Mouse (Mus musculus) cortical plate, adult 2 months (tissue): ENCODE data around the gene Rfk. TPM values are rescaled to one million over a fixed set of nuclear protein-coding genes. Genes with fewer than 3 reads are reported as not detected.

Experiments
- H3K27ac ChIP-seq: fragments of 200-500 bp; 2 replicates; pipeline ENCODE4 v1.5.1; 2012; ENCODE audit warnings: low read length, control low read depth, inconsistent platforms; ENCODE audit not compliant: insufficient read depth
- H3K4me1 ChIP-seq: fragments of 200-500 bp; 2 replicates; pipeline ENCODE4 v1.6.1; 2011; ENCODE audit warnings: low read length; ENCODE audit not compliant: control insufficient read depth, insufficient read depth
- H3K4me3 ChIP-seq: fragments of 200-500 bp; 2 replicates; pipeline ENCODE4 v1.5.1; 2011; ENCODE audit warnings: mild to moderate bottlenecking, low read length, control low read depth; ENCODE audit not compliant: insufficient read depth
- CTCF ChIP-seq: fragments of 200-500 bp; IDR thresholded peaks from 2 replicates; pipeline ENCODE4 v1.5.1; 2011; ENCODE audit warnings: mild to moderate bottlenecking, control low read depth, low read length; ENCODE audit not compliant: insufficient read depth; ENCODE audit errors: extremely low read depth
- POLR2A ChIP-seq: fragments of 200-500 bp; IDR thresholded peaks from 2 replicates; pipeline ENCODE4 v1.6.1; 2011; ENCODE audit warnings: mild to moderate bottlenecking, low read length, control low read depth; ENCODE audit not compliant: insufficient read depth; ENCODE audit errors: extremely low read depth
- polyA plus RNA-seq: library from polyadenylated mRNA; depleted of rRNA; stranded (reverse); fragments of >200 nt; gene quantifications from 2 replicates; pipeline ENCODE4 v1.2.3, GENCODE M21; 2012; rRNA removed

Gene Rfk
- polyA plus RNA-seq, 1 experiment: 54.2 TPM

GRCm38 (mm10) chr19:17428561-17428914, 34.7 kb downstream of the Rfk start:
- TF ChIP-seq POLR2A: no peak
- no peak for TF ChIP-seq CTCF
- no peak overlapping the region for H3K27ac ChIP-seq

DNA sequence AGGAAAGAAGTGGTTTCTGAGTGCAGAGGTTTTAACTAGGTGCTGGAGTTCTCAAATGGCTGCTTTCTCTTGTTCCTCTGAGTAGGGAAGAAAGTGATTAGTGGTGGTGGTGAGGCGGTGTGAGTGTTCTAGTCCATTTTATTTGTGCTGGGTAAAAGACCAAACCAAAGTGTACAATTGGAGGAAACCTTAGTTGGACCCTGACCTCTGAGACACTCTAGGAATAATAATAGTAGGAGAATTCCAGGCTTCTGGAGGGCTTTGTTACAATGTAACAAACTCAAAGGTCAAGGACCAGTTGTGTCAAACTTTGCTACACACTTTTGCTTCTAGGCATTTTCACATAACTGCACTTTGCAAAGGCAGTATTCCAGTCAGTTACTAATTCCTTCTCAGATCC, 42.8 kb downstream of the Rfk start:
- TF ChIP-seq CTCF (no peak), POLR2A (no peak)
- H3K4me1 ChIP-seq: no peaks in the 10 kb centered on the region
- no peak overlapping the region for H3K4me3 ChIP-seq
- no peak overlapping the region for H3K27ac ChIP-seq

More at GRCm38 (mm10) chr19:17428561-17428914, 34.7 kb downstream of the Rfk start:
- Histone ChIP-seq H3K4me1 (no peaks in the 10 kb centered on the region), H3K4me3 (no peak overlapping the region)

- Histone ChIP-seq H3K4me1 (no peaks in the 10 kb centered on the region), H3K4me3 (no peak overlapping the region), H3K27ac (no peak overlapping the region)
- TF ChIP-seq POLR2A: no peak
- no peak for TF ChIP-seq CTCF
Measured at GRCm38 (mm10) chr19:17439476-17440189, 45.8 kb downstream of the Rfk start.

DNA sequence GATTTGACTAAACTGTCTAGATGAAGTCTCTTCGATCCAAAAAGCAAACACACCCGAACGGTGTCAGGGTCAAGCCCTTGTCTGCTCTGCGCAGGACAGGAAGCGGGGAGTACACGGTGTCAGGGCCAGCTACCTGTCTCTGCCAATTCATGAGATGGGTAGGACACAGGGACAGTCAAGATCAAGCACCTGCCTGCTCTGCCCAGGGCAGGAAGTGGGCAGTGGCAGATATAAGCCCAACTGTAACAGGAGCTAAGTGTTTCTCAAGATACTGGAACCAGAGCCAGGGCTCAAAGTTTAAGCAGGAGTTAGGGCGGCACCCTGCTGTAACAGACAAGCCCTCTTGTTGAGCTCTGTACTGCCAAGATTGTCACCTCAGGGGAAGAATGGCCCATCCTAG, 49.7 kb downstream of the Rfk start:
- TF ChIP-seq CTCF (no peak), POLR2A (no peak)
- H3K4me3 ChIP-seq: no peak overlapping the region
- no peak overlapping the region for H3K27ac ChIP-seq

More for the DNA sequence above, 49.7 kb downstream of the Rfk start:
- H3K4me1 ChIP-seq: no peaks in the 10 kb centered on the region

Other genes starting within 250 kb of the Rfk start
- gene Gcnt1, start 21.2 kb upstream of the Rfk start, polyA plus RNA-seq: 1.8 and 1.9 TPM in 2 replicates